Mouse (Mus musculus): ENCODE measurements around the gene 1110008P14Rik. TPM values are rescaled to one million over a fixed set of nuclear protein-coding genes. Genes with fewer than 3 reads are reported as not detected.
"Not testable (repeated sequence)": the region's sequence is repeated elsewhere in the genome, so short reads cannot be mapped to it uniquely, and the experiment has no call there.

The 1110008P14Rik gene
- total RNA-seq, 2 experiments from 2014 or later: 43.9 to 44.3 TPM

DNA sequence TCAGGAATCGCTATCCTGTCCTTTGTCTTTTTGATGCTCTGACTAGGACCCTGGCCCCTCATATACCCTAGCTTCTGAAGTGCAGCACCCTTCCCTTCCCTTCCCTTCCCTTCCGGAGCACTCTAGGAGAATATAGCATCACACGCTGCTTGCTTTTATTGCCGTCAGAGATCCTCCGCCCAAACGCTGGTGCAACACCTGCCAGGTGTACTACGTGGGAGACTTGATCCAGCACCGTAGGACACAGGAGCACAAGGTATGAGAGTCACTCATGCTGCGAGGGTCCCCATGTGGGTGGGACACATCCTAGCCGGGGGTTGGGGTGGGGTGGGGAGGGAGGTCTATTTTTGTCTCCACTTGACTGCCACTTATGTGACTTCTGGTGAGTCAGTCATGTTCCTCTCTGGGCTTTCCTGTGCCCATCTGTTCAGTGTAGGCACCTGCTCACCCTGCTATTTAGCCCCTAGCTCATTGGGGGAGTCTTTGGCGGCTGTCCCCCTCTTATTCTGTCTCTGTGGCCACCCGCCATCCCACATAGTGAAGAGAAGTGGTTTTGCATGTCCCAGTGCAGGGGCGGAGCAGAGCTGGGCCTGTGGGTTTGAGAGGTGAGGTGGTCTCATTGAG is 6.3 kb downstream of the 1110008P14Rik start:
- intact Hi-C loops (cut with DNase I): no loop called here
- DNase-seq: no peak

DNA sequence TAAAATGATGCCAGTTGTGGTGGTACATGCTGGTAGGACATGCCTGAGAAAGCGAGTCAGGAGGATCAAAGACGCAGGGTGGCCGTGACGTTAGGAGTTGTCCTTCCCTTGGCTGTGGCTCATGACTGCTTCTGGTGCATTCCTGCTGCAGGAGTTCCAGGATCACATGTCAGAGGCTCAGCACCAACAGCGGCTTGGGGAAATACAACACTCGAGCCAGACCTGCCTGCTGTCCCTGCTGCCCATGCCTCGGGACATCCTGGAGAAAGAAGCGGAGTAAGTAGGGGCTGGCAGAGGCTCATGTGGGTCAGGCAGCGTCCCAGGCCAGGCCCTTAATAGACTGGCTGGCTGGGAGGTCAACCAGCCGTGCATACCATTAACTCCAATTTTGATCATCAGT is 7.5 kb downstream of the 1110008P14Rik start:
- intact Hi-C loops (cut with DNase I): no loop called here
- no peak for DNase-seq

DNA sequence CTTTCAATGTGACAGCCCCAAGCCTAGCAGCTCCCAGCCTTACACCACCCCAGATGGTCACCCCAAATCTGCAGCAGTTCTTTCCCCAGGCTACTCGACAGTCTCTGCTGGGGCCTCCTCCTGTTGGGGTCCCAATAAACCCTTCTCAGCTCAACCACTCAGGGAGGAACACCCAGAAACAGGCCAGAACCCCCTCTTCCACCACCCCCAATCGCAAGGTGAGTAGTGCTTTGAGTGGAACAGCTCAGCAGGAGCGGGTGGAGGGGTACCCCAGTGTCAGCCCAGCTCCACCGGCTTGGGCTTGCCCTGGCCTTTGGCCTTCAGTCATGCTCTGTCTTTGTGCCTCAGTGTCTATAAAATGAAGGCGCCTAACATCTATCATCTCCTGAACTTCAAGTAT is 14.4 kb downstream of the 1110008P14Rik start:
- intact Hi-C loops (cut with DNase I): no loop called here
- no peak for DNase-seq

DNA sequence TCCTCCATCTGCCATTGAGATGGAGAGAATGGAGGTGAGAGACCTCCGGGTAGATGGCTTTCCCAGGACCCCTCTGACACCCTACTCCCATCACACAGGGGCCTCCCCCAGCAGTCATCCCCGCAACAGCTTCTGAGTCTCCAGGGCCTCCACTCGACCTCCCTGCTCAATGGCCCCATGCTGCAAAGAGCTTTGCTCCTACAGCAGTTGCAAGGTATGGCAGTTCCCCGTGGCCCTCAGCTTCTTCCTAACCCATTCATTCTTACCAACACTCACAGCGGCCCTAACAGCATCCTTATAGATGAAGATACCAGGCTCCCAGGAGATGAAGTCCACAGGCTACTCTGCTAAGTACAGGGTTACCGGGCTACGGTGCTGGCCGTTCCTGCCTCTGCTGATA is 17.6 kb downstream of the 1110008P14Rik start:
- no peak for DNase-seq
- intact Hi-C loops (cut with DNase I): no loop called here

DNA sequence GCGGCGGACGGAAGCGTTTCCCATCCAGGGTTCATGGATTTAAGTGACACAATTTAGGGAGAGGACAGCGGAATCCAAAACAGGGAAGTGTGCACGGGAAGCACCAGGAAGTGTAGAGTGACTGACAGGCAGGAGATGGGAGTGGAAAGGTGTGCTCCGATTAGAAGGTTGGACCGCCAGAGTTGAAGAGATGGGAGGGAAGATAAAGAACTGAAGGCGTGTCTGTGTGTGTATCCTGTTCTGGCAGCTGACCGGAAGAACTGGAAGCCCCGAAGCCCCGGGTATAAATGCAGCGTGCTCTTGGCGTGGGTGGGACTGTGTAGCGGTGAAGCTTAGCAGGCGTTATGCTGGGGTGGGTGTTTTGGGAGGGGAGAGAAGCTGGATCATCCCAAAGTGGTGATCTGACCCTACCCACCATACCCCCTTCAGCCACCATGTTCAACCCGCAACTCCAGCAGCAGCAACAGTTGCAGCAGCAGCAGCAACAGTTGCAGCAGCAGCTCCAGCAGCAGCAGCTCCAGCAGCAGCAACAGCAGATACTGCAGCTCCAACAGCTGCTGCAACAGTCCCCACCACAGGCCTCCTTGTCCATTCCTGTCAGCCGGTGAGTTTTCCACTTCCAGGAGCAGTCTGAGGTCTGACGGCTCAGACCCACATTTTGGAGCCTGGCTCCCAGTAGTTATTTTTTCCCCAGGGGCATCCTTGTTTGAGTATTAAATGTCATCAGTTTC is 18.2 kb downstream of the 1110008P14Rik start:
- no peak for DNase-seq

DNA sequence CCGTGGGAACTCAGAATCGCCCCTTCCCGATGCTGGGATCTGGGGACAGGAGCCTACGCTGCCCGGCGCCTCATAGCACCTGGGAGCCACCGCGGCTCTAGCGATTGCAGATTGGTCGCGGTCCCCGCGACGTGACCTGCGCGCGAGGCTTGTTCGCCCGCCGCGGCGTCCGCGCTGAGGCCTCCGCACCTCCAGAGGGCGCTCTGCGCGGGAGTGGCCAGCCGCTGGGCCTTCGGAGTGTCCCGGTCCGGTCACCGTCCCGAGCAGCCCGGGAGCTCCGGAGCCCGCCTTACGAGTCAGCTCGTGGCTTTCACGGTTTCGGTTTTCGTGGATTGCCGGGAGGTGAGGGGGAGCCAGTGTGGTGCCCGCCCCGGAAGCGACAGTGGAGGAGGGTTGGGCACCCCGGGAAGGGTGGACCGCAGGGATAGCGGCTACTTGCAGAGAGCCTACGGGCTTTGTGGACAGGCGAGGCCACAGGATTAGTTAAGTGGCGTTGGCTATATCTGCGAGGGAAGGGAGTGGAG is 18.9 kb downstream of the 1110008P14Rik start:
- peak; percentile 96 to 97 for DNase-seq
- intact Hi-C loops (cut with DNase I): loop anchor here (2.0 kb wide), 1 partner anchor 32 kb away; the partner anchor contains the start of gene Ptges2

More for the DNA sequence above, 18.2 kb downstream of the 1110008P14Rik start:
- intact Hi-C loops (cut with DNase I): loop anchor here (2.0 kb wide), 1 partner anchor 31 kb away; the partner anchor contains the start of gene Ptges2

DNA sequence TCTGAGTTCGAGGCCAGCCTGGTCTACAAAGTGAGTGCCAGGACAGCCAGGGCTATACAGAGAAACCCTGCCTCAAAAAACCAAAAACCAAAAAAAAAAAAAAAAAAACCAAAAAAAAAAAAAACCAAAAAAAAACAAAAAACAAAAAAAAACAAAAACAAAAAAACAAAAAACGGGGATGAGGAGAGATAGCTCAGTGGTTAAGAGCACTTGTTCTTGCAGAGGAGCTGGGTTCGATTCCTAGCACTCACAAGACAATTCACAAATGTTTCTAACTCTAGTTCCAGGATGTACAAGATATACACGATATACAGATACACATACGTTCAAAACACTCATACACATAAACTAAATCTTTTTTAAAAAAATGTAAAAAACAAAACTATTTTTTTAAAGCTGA is 19.5 kb downstream of the 1110008P14Rik start:
- DNase-seq: not testable (repeated sequence)
- intact Hi-C loops (cut with DNase I): loop anchor here (2.0 kb wide), 1 partner anchor 33 kb away; the partner anchor contains the start of gene Ptges2

DNA sequence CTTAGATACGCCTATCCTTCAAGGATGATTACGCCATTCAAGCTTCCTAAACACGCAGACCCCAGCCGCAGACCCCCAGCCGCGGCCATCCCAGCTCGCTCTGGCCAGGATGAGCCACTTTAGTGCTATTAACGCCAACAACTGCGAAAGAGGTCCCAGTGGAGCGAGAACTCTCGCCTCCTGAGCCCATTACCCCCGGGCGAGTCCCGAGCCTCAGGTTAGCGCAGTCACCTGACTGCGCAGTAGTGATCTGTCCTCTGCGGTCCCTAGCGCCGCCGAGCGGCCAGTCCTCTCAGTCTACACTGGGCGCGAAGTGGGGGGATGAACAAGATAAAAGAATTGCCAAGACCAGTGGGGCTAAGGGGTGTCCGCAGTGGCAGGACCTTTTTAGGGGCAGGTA is 20.3 kb downstream of the 1110008P14Rik start:
- intact Hi-C loops (cut with DNase I): no loop called here
- peak; percentile 69 to 76 for DNase-seq

DNA sequence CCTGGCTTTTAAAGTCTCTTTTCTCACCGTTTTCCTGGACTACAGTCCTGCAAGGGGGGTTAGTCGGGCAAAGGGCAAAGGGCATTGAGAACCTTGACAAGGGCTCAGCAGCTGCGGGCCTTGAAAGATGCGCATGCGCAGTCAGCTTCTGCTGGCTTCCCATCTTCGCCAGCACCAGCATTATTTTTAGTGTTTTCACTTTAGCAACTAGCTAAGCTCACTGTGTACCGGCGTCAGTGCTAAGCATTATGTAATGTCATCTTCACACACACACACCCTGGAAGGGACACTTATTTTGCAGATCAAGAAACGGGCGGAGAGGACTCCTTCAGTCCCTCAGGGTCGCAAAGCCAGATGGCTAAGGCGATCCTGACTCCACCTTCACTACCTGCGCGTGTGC is 21.0 kb downstream of the 1110008P14Rik start:
- DNase-seq: peak; percentile 75 to 78
- intact Hi-C loops (cut with DNase I): no loop called here

DNA sequence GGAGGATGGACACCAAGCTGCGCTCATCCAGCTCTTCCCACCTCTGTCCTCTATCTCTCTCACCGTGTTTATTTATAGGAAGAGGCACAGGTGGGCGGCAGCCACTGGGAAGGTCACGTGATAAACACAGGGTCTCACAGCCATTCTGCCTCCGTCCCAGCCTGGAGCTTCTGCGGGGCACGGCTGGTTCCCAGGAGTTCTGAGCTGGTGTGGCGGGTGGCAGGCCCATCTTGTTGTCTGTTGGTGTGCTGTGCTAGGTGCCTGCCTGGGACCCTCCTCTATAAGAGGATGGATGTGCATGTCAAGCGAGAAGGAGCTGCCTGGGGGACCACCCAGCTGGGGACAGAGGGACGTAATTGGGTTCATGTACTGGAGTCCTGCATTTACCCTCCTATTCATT is 23.4 kb downstream of the 1110008P14Rik start:
- intact Hi-C loops (cut with DNase I): no loop called here
- no peak for DNase-seq

DNA sequence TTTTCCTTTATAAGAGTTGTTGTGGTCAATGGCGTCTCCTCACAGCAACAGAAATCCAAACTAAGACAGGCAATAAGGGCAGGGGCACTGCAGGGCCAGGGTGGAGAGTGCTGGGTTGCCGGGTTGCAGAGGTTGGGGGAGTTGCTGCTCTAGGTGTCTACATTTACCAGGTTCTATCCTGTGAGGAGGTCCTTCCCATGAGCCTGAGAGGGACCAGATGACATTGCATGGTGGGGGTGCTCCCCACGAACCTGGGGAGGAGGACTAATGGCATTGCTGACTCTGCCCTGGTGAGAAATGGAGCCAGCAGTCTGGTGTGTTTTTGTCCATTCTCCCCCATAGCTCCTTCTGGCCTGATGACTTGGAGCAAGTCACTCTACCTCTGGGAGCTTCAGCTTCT is 24.0 kb downstream of the 1110008P14Rik start:
- no peak for DNase-seq
- intact Hi-C loops (cut with DNase I): no loop called here

DNA sequence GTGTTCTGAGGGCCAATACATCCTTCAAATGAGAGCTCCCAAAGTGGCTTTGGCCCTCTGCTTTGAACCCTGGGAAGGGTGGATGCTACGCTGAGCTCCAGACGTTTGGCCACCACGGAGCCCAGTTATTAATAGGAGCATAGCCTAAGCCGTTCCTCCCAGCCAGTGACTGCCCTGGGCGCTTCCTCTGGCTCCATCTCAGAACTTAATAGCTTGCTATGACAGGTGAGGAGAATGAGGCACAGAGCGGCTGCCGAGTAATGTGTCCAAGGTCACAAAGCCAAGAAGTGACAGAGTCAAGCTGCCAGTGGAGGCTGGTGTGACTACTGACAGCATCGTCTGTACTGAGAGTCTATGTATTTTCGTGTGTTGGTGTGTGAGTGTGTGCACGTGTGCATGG is 25.5 kb downstream of the 1110008P14Rik start:
- intact Hi-C loops (cut with DNase I): no loop called here
- no peak for DNase-seq

DNA sequence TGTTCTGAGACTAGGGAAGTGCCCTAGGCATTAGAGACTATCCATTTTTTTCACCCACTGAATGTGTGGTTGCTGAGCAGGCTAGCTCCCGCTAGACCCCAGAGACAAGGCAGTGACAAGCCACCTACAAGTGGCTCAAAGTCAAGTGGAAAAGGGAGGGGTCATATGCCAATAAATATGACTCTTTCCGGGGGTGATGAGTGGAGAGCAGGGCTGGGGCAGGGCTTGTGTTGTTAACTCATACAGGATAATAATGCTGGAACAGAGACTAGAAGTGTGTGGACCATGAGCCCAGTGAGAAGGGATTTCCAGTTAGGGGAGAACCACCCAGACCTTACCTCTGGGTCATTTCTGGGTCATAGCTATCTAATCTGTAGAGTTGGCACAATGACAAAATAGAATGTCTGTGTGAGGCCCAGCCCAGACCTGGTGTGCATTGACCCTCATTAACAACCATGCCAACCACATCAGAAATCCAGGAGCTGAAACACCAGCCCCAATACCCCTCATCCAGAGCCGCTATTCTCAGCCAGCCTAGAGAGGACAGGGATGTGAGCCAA is 27.3 kb downstream of the 1110008P14Rik start:
- intact Hi-C loops (cut with DNase I): no loop called here
- DNase-seq: no peak

DNA sequence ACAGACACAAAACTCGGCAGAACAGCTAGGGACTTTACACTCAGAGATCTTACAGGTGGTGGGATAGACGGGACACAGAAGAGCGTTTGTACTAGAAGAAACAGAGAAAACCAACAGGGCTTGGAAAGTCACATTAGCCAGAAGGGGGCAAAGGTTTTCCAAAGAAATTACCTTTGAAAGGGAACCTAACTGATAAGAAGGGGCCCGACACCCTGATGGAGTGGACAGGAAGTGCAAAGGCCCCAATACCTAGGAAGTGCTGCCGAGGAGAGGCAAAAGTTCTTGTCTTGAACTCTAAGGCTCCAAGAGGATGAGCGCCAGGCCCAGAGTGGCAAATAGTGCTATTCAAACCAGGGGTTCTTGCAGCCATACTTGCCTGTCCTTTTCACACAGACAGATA is 27.9 kb downstream of the 1110008P14Rik start:
- no peak for DNase-seq
- intact Hi-C loops (cut with DNase I): loop anchor here (2.0 kb wide), 1 partner anchor 133 kb away; no protein-coding TSS in a partner anchor

DNA sequence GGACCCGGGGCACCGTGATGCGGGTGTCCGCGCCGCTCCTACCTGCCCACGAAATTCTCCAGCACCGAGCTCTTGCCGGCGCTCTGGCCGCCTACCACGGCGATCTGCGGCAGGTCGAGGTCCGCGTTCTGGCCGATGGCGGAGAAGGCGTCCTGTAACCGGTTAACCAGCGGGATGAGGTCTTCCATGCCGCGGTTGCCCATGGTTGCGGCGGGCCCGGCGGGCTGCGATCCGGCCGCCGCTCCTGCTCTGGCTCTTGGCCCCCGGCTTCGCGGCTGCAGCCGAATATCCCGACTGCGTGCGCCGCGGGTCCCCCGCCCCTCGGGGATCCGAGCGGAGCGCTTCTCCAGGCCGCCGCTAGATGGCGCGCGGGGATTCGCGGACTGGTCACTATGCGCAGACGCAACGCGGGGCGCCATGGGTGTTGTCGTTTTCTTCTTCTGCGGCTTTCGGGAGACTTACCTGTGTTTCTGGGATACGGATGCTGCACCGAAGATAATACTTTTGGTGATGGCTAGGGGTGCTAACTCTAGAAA is 28.7 kb downstream of the 1110008P14Rik start, which contains the start of gene Dnm1:
Dnm1 (minus strand) TSS at position 332 of the 536 bp plus-strand sequence.
- DNase-seq: peak; percentile 95 to 96
- intact Hi-C loops (cut with DNase I): loop anchor here (2.0 kb wide), 1 partner anchor 134 kb away; no protein-coding TSS in a partner anchor

DNA sequence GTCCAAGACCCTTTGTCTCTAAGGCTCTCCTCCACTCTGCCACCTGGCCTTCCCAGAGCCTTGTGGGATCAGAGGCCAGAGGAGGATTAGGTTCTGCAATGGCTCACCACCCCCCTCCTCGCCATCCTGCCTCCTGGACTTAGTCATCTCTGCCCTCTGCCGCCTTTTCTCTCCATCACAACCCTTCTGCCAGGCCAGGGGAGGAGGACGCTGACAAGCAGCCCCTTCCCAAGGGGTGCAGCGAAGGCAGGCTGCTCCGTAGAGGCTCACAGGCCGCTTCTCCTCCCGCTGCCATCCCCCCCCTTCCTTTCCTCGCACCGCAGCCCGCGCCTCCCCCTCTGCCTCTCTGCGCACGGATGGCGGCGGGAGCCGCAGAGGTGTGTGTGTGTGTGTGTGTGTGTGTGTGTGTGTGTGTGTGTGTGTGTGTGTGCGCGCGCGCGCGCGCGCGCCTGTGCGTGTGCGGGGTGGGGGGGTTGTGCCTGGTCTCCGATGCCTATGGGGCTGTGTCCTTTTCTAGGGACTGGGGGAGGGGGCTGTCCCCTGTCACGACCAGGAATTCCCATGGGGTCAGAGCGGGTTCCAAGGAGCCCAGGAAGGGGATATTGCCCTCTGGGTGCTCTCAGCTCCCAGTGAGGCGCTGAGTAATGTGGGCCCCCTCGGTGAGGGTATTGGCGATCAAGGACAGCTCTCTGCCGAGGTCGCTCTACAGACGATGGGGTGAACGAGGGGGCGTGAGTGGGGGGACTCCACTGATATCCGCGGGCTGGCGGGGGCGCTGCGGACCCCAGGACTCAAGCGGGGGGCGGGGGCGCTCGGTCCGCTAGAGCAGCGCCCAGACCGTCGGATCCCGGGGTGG is 29.4 kb downstream of the 1110008P14Rik start, which contains the start of gene Ciz1:
Ciz1 (plus strand) TSS at position 177 of the 856 bp plus-strand sequence.
- intact Hi-C loops (cut with DNase I): loop anchor here (2.0 kb wide), 1 partner anchor 134 kb away; no protein-coding TSS in a partner anchor
- DNase-seq: peak; percentile 18 to 25

DNA sequence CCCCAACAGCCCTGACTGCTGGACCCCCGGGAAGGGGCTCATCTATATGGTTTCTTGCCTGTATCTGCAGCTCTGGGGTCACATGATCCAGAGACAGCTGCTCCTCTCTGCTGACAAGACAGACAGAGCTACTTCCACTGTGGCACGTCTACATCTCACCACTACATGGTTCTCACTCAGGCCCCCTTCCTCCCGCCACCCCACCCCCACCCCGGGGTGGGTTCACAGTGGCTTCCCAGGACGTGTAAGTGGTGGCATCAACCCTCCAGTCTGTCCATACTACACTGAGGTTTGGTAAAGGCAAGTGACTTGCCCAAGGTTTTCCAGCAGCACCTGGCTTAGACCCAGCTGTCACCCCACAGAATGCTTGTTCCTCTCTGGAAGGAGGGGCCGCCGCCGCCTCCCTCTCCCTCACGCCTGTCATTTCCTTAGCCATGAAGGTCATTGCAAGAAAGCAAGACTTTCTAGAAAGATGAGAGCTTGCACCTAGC is 30.2 kb downstream of the 1110008P14Rik start:
- DNase-seq: no peak
- intact Hi-C loops (cut with DNase I): loop anchor here (2.0 kb wide), 1 partner anchor 43 kb away; no protein-coding TSS in a partner anchor

DNA sequence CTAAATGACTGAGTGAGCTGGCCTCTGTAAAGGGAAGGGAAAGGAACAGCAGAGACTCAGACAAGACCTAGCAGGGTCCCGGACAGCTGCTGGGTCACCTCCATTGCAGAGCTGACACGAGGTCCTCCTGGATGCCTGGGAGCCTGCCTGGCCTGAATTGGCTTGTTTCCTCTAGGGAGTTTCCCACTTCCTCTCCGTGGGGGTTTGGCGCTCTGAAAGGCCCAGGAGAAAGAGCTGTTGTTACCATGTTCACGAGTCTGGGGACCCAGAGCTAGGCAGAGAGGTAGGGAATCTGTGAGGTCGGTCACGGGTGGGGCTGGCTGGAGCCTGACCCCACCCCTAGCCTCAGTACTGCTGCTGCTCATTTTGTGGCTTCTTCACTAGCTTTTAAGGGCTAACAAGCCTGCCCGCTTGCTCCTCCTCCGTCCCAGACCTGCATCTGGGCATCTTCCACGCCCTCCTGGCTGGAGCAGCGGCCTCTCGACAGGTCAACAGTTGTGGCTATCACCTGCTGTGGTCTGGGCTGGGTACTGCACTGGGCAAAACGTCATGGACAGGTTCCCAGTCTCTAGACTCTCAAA is 31.2 kb downstream of the 1110008P14Rik start:
- intact Hi-C loops (cut with DNase I): loop anchor here (2.0 kb wide), 1 partner anchor 42 kb away; no protein-coding TSS in a partner anchor
- peak in 1 of 2 experiments; percentile 29 for DNase-seq

All from heart, postnatal 36 days (tissue).